Mouse (Mus musculus): ENCODE measurements around the gene Slc51a. TPM values are rescaled to one million over a fixed set of nuclear protein-coding genes. Genes with fewer than 3 reads are reported as not detected.
"Not testable (repeated sequence)": the region's sequence is repeated elsewhere in the genome, so short reads cannot be mapped to it uniquely, and the experiment has no call there.

The Slc51a gene
- total RNA-seq, 2 experiments from 2014 or later, result 2.3 TPM

GRCm38 (mm10) chr16:32510399-32511337 is 23.0 kb upstream of the Slc51a start:
- no peak for DNase-seq
- intact Hi-C loops (cut with DNase I), result no loop called here

GRCm38 (mm10) chr16:32509066-32509942 is 21.6 kb upstream of the Slc51a start:
- intact Hi-C loops (cut with DNase I), result loop anchor here (2.0 to 5.0 kb wide), 2 partner anchors 99 to 128 kb away; partner anchors contain the start of gene Tfrc
- DNase-seq, result peak; percentile 39 to 44

GRCm38 (mm10) chr16:32508506-32509065 is 20.9 kb upstream of the Slc51a start:
- intact Hi-C loops (cut with DNase I), result loop anchor here (2.0 to 5.0 kb wide), 2 partner anchors 100 to 129 kb away; partner anchors contain the start of gene Tfrc
- no peak for DNase-seq

GRCm38 (mm10) chr16:32508035-32508434 is 20.4 kb upstream of the Slc51a start:
- DNase-seq, result no peak
- intact Hi-C loops (cut with DNase I), result loop anchor here (2.0 to 5.0 kb wide), 2 partner anchors 101 to 129 kb away; partner anchors contain the start of gene Tfrc

- peak; percentile 55 to 76 for DNase-seq
- intact Hi-C loops (cut with DNase I), result loop anchor here (2.0 to 5.0 kb wide), 2 partner anchors 130 to 175 kb away; no protein-coding TSS in a partner anchor
Observed at GRCm38 (mm10) chr16:32507407-32507806, 19.7 kb upstream of the Slc51a start.

GRCm38 (mm10) chr16:32506868-32507267 is 19.2 kb upstream of the Slc51a start:
- no peak for DNase-seq
- intact Hi-C loops (cut with DNase I), result loop anchor here (2.0 to 5.0 kb wide), 2 partner anchors 130 to 176 kb away; no protein-coding TSS in a partner anchor

GRCm38 (mm10) chr16:32506298-32506697 is 18.6 kb upstream of the Slc51a start:
- DNase-seq, result no peak
- intact Hi-C loops (cut with DNase I), result loop anchor here (2.0 to 5.0 kb wide), 2 partner anchors 131 to 177 kb away; no protein-coding TSS in a partner anchor

GRCm38 (mm10) chr16:32503633-32504032 is 16.0 kb upstream of the Slc51a start:
- DNase-seq, result no peak
- intact Hi-C loops (cut with DNase I), result no loop called here

- DNase-seq, result no peak
- intact Hi-C loops (cut with DNase I), result no loop called here
Observed at GRCm38 (mm10) chr16:32502621-32503335, 15.1 kb upstream of the Slc51a start.

- intact Hi-C loops (cut with DNase I), result no loop called here
- DNase-seq, result no peak
Observed at GRCm38 (mm10) chr16:32501459-32501858, 13.8 kb upstream of the Slc51a start.

- DNase-seq, result peak; percentile 86 to 92
- intact Hi-C loops (cut with DNase I), result loop anchor here (2.0 kb wide), 1 partner anchor 385 kb away; no protein-coding TSS in a partner anchor
Observed at GRCm38 (mm10) chr16:32499430-32500037, 11.9 kb upstream of the Slc51a start.

GRCm38 (mm10) chr16:32498996-32499395 is 11.3 kb upstream of the Slc51a start:
- DNase-seq, result no peak
- intact Hi-C loops (cut with DNase I), result loop anchor here (2.0 kb wide), 1 partner anchor 384 kb away; no protein-coding TSS in a partner anchor

GRCm38 (mm10) chr16:32495965-32496364 is 8.3 kb upstream of the Slc51a start, which contains the start of gene Zdhhc19:
Gene Zdhhc19 (plus strand): TSS chr16:32496265.
- intact Hi-C loops (cut with DNase I), result no loop called here

GRCm38 (mm10) chr16:32494371-32494770 is 6.7 kb upstream of the Slc51a start:
- intact Hi-C loops (cut with DNase I); DNase-seq: not testable (repeated sequence)

More at GRCm38 (mm10) chr16:32495965-32496364, 8.3 kb upstream of the Slc51a start, which contains the start of gene Zdhhc19:
- no peak for DNase-seq

GRCm38 (mm10) chr16:32488939-32489338 is 1.3 kb upstream of the Slc51a start:
- DNase-seq, result no peak
- intact Hi-C loops (cut with DNase I), result no loop called here

- no peak for DNase-seq
- intact Hi-C loops (cut with DNase I), result no loop called here
Observed at GRCm38 (mm10) chr16:32486046-32486445, 1.6 kb downstream of the Slc51a start.

- intact Hi-C loops (cut with DNase I), result no loop called here
- no peak for DNase-seq
Observed at GRCm38 (mm10) chr16:32485209-32485608, 2.5 kb downstream of the Slc51a start.

GRCm38 (mm10) chr16:32484431-32484871 is 3.2 kb downstream of the Slc51a start:
- intact Hi-C loops (cut with DNase I), result no loop called here
- DNase-seq, result no peak

GRCm38 (mm10) chr16:32479415-32479814 is 8.3 kb downstream of the Slc51a start:
- intact Hi-C loops (cut with DNase I), result no loop called here
- DNase-seq, result no peak

Measured in heart, postnatal 14 days (tissue).